Mouse (Mus musculus) hindbrain, embryonic 11.5 days (tissue): ENCODE results near the gene Rhox2c. TPM values are rescaled to one million over a fixed set of nuclear protein-coding genes. Genes with fewer than 3 reads are reported as not detected.
"Not testable (repeated sequence)": the region's sequence is repeated elsewhere in the genome, so short reads cannot be mapped to it uniquely, and the experiment has no call there.

Experiments
- ATAC-seq: fragments of 200-750 bp; cut with Nextera tagmentation; 2 replicates; pipeline ENCODE4 v1.8.0; 2017; ENCODE audit warnings: mild to moderate bottlenecking, moderate TSS enrichment, moderate library complexity; ENCODE audit not compliant: low FRiP score
- DNase-seq: peaks from one replicate; pipeline ENCODE4 v3.0.0-alpha.2; 2015; ENCODE audit warnings: low spot score
- H3K27ac ChIP-seq: fragments of 300-500 bp; sonication (generic); 2 replicates; pipeline ENCODE4 v1.5.1; 2014; ENCODE audit warnings: mild to moderate bottlenecking, low read depth, low read length
- H3K27me3 ChIP-seq: fragments of 300-500 bp; sonication (generic); 2 replicates; pipeline ENCODE4 v1.6.1; 2014; ENCODE audit warnings: mild to moderate bottlenecking, low read length, moderate library complexity, mixed read lengths; ENCODE audit not compliant: control insufficient read depth, insufficient read depth
- H3K36me3 ChIP-seq: fragments of 300-500 bp; sonication (generic); 2 replicates; pipeline ENCODE4 v1.6.1; 2014; ENCODE audit warnings: mild to moderate bottlenecking, low read length, moderate library complexity, mixed read lengths; ENCODE audit not compliant: control insufficient read depth, insufficient read depth
- H3K4me1 ChIP-seq: fragments of 300-500 bp; sonication (generic); replicated peaks from 2 replicates; pipeline ENCODE4 v1.6.1; 2014; ENCODE audit warnings: low read length, mixed read lengths; ENCODE audit not compliant: control insufficient read depth, insufficient read depth
- H3K4me2 ChIP-seq: fragments of 300-500 bp; sonication (generic); replicated peaks from 2 replicates; pipeline ENCODE4 v1.6.1; 2014; ENCODE audit warnings: mild to moderate bottlenecking, low read depth, low read length
- H3K4me3 ChIP-seq: fragments of 300-500 bp; sonication (generic); 2 replicates; pipeline ENCODE4 v1.5.1; 2014; ENCODE audit warnings: low read depth, low read length
- H3K9ac ChIP-seq: fragments of 300-500 bp; sonication (generic); 2 replicates; pipeline ENCODE4 v1.6.1; 2014; ENCODE audit warnings: low read depth, low read length
- H3K9me3 ChIP-seq: fragments of 300-500 bp; sonication (generic); 2 replicates; pipeline ENCODE4 v1.6.1; 2016; ENCODE audit warnings: low read length; ENCODE audit not compliant: control insufficient read depth
- WGBS: fragments of 180-500 bp; shearing (Covaris S2); extraction: QIAGEN DNeasy Blood & Tissue Kit; methylation state at CpG from one replicate; pipeline ENCODE4 v1.1.7; 2014; 5-methylcytosine and 5-hydroxymethylcytosine counted together
- polyA plus RNA-seq: library from polyadenylated mRNA; unstranded; fragments of >200 nt; fragmentation: Nextera tagmentation; extraction: Ambion mirVana; gene quantifications from 2 replicates; pipeline ENCODE4 v1.2.1, GENCODE M21; 2014

Rhox2c gene
- polyA plus RNA-seq = 2.4 and 4.1 TPM in 2 replicates

GRCm38 (mm10) chrX:37453380-37453779 is at the start of gene Rhox2c:
Gene Rhox2c (plus strand): TSS chrX:37453680.
- H3K36me3 ChIP-seq, DNase-seq, H3K9me3 ChIP-seq, H3K4me2 ChIP-seq, H3K4me3 ChIP-seq, H3K27me3 ChIP-seq, ATAC-seq, H3K27ac ChIP-seq, H3K9ac ChIP-seq, H3K4me1 ChIP-seq: not testable (repeated sequence)
- WGBS = 89% methylated on average over 6 of the region's 10 CpGs

DNA sequence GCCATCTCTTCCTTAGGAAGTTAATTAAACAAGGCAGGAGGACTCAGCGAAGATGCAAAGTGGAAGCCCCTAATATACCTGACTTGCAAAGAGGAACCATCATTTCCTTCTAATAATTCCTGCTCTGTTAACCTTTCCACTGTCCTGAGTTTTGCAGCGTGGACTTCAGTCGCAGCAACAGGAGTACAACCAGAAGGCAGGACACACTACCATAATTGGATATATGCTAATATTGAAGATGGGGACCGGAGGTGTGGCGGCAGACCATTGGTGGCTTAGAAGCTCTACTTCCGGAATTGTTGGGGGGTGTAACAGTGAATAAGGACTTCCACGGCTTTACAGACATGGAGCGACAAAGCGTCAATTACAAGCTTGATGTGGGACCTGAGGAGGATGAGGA is 41.7 kb upstream of the Rhox2c start, which contains the start of gene Rhox2b:
TSS of gene Rhox2b (plus strand) at position 301 of the 400 bp plus-strand sequence.
- H3K4me3 ChIP-seq, H3K27ac ChIP-seq, H3K4me1 ChIP-seq, ATAC-seq, H3K4me2 ChIP-seq, H3K27me3 ChIP-seq, H3K9ac ChIP-seq, H3K9me3 ChIP-seq, DNase-seq, H3K36me3 ChIP-seq: not testable (repeated sequence)
- no CpG with 5 or more reads among the region's 9 CpGs for WGBS

DNA sequence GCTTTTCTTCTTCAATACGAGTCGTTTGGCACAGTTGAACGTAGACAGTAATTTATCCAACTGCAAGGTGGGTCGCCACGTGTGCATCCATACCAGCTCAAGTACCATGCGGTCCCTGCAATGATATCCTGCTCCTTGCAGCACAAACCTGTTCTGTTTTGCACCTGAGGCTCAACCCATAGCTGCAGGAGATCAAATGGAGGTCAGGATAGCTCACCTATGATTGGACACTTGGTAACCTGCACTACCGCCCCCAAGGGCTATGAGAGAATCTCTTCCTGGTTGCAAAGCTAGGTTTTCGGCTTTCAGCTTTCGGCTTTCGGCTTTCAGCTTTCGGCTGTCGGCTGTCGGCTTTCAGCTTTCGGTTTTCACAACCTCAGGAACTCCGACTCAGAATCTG is 21.3 kb upstream of the Rhox2c start, which contains the start of gene Rhox4b:
TSS of gene Rhox4b (plus strand) at position 301 of the 400 bp plus-strand sequence.
- not testable (repeated sequence) for H3K4me3 ChIP-seq, H3K36me3 ChIP-seq, H3K27me3 ChIP-seq, H3K27ac ChIP-seq, ATAC-seq, H3K9ac ChIP-seq, H3K4me1 ChIP-seq, H3K9me3 ChIP-seq, H3K4me2 ChIP-seq, DNase-seq
- WGBS = 86% methylated on average over 14 of the region's 15 CpGs

DNA sequence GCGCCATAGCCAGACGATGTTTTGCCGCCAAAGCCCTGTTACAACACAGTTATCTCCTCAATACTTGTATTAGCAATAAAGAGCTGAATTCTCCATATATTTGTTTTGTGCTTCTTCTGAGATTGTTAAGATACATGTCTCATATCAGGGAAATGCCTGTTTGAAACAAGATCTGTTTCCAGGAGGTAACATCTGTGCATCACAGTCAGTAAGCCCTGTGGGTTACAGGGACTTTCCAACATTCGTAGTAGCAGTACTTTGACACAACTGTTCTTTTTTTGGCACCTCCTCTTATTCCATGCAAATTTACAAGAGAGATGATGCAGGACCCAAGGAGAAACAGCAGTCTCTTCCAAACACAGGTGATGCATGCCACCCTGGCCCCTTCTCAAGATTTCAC is 4.8 kb downstream of the Rhox2c start, which contains the start of gene Rhox3c:
TSS of gene Rhox3c (plus strand) at position 301 of the 400 bp plus-strand sequence.
- 90% methylated on average over 3 of the region's 4 CpGs for WGBS

GRCm38 (mm10) chrX:37480037-37480436 is 26.6 kb downstream of the Rhox2c start, which contains the start of gene Rhox4c:
Gene Rhox4c (plus strand): TSS chrX:37480337.
- ATAC-seq, H3K9me3 ChIP-seq, H3K4me2 ChIP-seq, H3K4me3 ChIP-seq, H3K9ac ChIP-seq, DNase-seq, H3K27me3 ChIP-seq, H3K27ac ChIP-seq, H3K4me1 ChIP-seq, H3K36me3 ChIP-seq: not testable (repeated sequence)
- WGBS = 95% methylated on average over 14 of the region's 14 CpGs

More for the DNA sequence above, 4.8 kb downstream of the Rhox2c start, which contains the start of gene Rhox3c:
- not testable (repeated sequence) for H3K36me3 ChIP-seq, H3K4me3 ChIP-seq, DNase-seq, H3K4me2 ChIP-seq, H3K9me3 ChIP-seq, H3K9ac ChIP-seq, H3K27ac ChIP-seq, H3K4me1 ChIP-seq, H3K27me3 ChIP-seq, ATAC-seq

GRCm38 (mm10) chrX:37514059-37514458 is 60.6 kb downstream of the Rhox2c start, which contains the start of gene Rhox4d:
Gene Rhox4d (plus strand): TSS chrX:37514359.
- not testable (repeated sequence) for H3K4me1 ChIP-seq, H3K9me3 ChIP-seq, ATAC-seq, DNase-seq, H3K4me3 ChIP-seq, H3K27ac ChIP-seq, H3K9ac ChIP-seq, H3K4me2 ChIP-seq, H3K27me3 ChIP-seq, H3K36me3 ChIP-seq
- WGBS = 95% methylated on average over 15 of the region's 18 CpGs

Other genes with a start within 250 kb of the Rhox2c start
- gene Gm9, start 242.6 kb upstream of the Rhox2c start, polyA plus RNA-seq = not detected in 2 replicates
- not detected in 2 replicates for gene Rhox1, start 231.4 kb upstream of the Rhox2c start, polyA plus RNA-seq
- gene Rhox2a, start 208.7 kb upstream of the Rhox2c start, polyA plus RNA-seq = 0.26 and 0.29 TPM in 2 replicates
- gene Rhox3a, start 203.8 kb upstream of the Rhox2c start, polyA plus RNA-seq = not detected in 2 replicates
- not detected in 2 replicates for gene Rhox4a, start 188.3 kb upstream of the Rhox2c start, polyA plus RNA-seq
- not detected in 2 replicates for gene Rhox3a2, start 73.7 kb upstream of the Rhox2c start, polyA plus RNA-seq
- gene Rhox4a2, start 62.8 kb upstream of the Rhox2c start, polyA plus RNA-seq = 4.2 TPM in 2 replicates
- 0.85 TPM in 1 of 2 replicates, not detected in the other for gene Rhox2b, start 41.6 kb upstream of the Rhox2c start, polyA plus RNA-seq
- 0.91 and 1.5 TPM in 2 replicates for gene Rhox4b, start 21.2 kb upstream of the Rhox2c start, polyA plus RNA-seq
- gene Rhox3c, start 4.9 kb downstream of the Rhox2c start, polyA plus RNA-seq = not detected in 2 replicates
- gene Rhox4c, start 26.7 kb downstream of the Rhox2c start, polyA plus RNA-seq = 0.37 TPM in 1 of 2 replicates, not detected in the other
- gene Rhox2d, start 39.7 kb downstream of the Rhox2c start, polyA plus RNA-seq = 0.43 TPM in 1 of 2 replicates, not detected in the other
- 0.21 TPM in 1 of 2 replicates, not detected in the other for gene Rhox4d, start 60.7 kb downstream of the Rhox2c start, polyA plus RNA-seq
- 0.25 and 0.85 TPM in 2 replicates for gene Rhox2e, start 76.8 kb downstream of the Rhox2c start, polyA plus RNA-seq
- not detected in 2 replicates for gene Rhox3e, start 88.3 kb downstream of the Rhox2c start, polyA plus RNA-seq
- not detected in 2 replicates for gene Rhox4e, start 103.7 kb downstream of the Rhox2c start, polyA plus RNA-seq
- gene Rhox2f, start 117.7 kb downstream of the Rhox2c start, polyA plus RNA-seq = 0.31 and 0.89 TPM in 2 replicates
- gene Rhox3f, start 127.3 kb downstream of the Rhox2c start, polyA plus RNA-seq = not detected in 2 replicates
- 0.46 TPM in 1 of 2 replicates, not detected in the other for gene Rhox4f, start 154.0 kb downstream of the Rhox2c start, polyA plus RNA-seq
- not detected in 2 replicates for gene Rhox3g, start 174.9 kb downstream of the Rhox2c start, polyA plus RNA-seq
- gene Rhox2g, start 189.8 kb downstream of the Rhox2c start, polyA plus RNA-seq = not detected in 2 replicates
- not detected in 2 replicates for gene Rhox4g, start 197.6 kb downstream of the Rhox2c start, polyA plus RNA-seq
- gene Rhox3h, start 215.1 kb downstream of the Rhox2c start, polyA plus RNA-seq = not detected in 2 replicates
- not detected in 2 replicates for gene Rhox2h, start 219.6 kb downstream of the Rhox2c start, polyA plus RNA-seq